Mouse (Mus musculus) c-Kit-positive CD71-negative TER-119-negative erythroid progenitor cells, embryonic 14.5 days (primary cell): ENCODE measurements at regions not wholly inside any gene's neighbourhood (a gene's known extent, or its start where the extent isn't known, plus 50 kb on each side); places are given as distances from the start of the nearest gene placed in this dataset.

Experiments
- DNase-seq: peaks from one replicate; pipeline ENCODE4 v3.0.0-alpha.2; 2013; ENCODE audit warnings: low read depth

- no peak for DNase-seq
Observed at GRCm38 (mm10) chr4:81966054-81966623, 523.5 kb upstream of the Mpdz start.

- DNase-seq = no peak
Observed at GRCm38 (mm10) chr4:81963112-81963511, 520.5 kb upstream of the Mpdz start.

- DNase-seq = no peak
Observed at GRCm38 (mm10) chr4:81962586-81962985, 520.0 kb upstream of the Mpdz start.

DNA sequence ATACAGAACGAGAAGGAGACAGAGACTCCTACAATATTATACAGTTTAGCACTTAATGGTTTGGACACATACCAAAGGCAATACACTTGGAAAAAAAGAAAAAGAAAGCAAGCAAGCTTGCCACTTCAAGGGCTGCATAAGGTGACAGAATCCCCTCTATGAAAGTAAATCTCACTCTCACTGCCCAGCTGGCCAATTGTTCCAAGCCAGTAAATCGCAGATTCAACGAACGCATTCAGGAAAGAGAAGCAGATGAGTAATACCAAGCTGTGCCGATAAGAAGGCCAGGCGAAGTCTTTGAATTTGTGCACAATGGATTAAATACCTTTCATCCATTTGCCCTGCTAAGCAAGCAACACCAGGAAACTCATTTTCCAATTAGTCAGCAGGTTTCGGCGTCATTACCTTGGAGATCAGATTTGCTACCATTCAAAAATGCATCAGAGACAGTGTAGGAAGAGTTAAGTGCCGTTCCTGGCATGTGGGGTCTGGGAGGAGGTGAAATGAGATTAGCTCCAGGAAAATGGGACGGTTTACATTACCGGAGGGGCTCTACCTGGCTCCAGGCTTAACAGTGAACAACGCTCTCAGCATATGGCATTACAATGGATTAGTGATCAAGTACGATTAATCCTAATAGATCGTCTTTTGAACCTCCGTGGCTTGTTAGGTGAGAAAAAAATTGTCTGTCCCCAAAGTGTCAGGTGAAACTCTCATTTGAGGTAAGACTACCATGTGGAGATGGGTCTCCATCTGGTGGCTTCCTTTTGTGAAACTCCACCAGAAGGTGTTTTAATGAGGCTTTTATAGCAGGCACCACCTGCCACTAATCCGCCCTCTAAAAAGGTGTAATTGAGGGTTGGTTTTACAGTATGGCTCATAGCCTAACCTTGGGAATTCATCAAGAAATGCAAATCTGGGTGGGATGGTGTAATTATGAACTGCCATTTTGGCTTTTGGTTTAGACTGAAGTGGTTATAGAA lies 518.2 kb upstream of the Mpdz start:
- no peak for DNase-seq

- no peak for DNase-seq
Observed at GRCm38 (mm10) chr4:81956926-81957694, 514.5 kb upstream of the Mpdz start.

- DNase-seq = no peak
Observed at GRCm38 (mm10) chr4:81953023-81953422, 510.4 kb upstream of the Mpdz start.

DNA sequence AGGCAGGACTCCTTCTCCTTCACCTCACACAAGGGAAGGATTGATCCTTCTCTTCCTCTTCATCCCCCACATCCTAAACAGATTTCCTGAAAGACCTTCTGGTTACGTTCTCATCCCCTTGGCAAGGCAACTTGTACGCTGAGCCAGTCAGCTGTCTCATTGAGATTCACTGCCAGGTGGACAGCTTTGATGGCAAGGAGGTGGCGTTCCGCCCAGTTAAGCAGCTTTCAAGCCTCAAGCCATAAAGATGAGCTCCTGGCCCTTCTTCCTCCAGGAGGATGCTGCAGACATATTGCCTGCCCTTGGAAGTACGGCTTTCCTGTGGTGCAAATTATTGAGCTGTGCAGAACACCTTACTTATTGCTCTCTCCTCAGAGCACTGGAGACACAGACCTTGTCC lies 494.8 kb upstream of the Mpdz start:
- DNase-seq = no peak

- no peak for DNase-seq
Observed at GRCm38 (mm10) chr4:81930956-81931355, 488.3 kb upstream of the Mpdz start.

DNA sequence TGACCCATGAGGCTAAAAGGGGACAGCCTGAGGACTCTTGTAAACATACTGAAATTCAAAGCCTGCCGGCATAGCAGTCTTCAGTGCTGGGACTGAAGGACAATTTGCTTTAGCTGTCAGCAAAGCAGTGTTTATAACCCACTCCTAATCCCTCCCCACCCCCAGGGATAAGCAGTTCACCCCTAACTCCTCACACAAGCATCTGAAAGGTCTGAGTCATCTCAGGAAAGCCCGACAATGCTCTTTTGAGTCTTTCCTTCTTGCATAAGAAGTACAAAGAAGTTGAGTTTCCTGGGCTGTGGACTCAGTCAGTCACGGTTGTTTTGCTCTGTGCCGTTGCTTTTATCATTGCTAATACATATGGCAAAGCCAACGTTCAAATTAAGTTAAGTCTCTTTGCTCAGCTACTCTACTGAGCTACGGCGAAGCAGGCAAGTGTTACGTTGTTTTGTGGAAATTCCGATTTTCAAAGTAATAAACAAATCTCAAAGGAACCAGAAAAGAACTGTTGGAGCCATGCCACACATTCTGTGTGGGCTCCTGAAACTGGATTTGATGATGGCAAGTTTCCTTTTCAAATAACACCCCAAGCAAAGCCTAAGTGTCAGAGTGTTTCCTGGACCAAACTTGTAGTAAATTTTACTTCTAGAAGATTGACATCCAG lies 486.1 kb upstream of the Mpdz start:
- DNase-seq = no peak

DNA sequence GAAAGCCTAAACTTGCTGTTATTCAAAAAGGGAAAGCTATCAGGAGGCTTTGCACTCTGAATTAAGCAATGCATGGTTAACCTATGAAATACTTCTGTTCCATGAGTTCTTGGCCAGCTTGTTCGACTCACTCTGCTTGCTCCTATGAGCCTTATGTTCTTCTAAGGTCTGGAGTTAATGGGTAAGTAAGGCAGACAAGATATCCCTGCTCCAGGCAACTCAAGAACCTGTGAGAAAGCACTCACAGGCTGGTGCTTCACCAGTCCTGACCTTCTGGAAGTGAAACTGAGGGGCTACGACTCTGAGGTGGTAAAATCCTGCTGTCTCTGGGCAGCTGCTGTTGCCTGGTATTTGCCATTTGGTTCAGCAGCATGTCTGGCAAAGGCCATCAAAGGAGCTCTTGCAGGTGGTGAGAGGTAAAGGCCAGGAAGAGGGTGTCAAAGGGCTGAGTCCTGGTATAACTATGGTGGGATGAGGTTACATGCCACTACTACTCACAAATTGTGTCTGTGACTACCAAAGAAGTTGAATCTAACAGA lies 484.6 kb upstream of the Mpdz start:
- no peak for DNase-seq

DNA sequence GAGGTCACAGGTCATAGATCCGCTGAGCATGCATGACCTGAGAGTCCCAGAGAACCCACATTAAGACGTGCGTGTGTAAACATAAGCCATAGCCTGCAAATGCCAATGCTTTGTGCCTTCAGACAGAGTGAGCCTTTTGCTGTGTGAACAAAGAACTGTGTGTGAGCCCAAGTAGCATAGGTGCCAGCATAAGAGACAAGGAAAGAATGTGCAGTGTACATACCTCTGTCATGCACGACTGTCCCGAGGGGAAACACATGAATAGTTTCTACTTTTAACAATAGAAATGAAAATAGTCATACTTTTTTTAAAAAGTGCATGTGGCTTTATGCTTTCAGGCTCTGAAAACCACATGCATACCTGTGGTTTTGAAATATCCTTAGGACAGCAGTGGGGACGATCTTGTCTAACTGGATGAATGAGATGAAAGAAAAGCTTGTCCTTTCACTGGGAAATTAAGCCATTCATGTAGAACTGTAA lies 484.1 kb upstream of the Mpdz start:
- no peak for DNase-seq

DNA sequence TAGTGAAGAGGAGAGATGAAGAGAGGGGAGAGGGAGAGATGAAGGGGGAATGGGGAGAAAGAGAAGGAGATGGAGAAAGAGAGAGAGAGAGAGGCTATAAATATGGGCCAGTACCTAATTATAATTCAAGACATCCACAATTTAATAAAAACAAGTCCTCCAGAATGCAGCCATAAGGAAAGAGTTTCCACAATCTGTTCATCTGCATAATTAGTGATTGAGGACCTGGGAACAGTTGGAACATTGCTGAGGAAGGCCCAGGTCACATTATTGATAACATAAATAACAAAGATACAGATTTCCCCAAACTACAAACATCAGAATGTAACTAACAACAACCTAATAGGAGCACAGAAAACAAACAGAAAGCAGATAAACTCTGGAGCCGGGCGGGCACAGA lies 483.0 kb upstream of the Mpdz start:
- DNase-seq = no peak

- DNase-seq = no peak
Observed at GRCm38 (mm10) chr4:81924120-81924519, 481.5 kb upstream of the Mpdz start.

GRCm38 (mm10) chr4:81922876-81923275 lies 480.3 kb upstream of the Mpdz start:
- no peak for DNase-seq

DNA sequence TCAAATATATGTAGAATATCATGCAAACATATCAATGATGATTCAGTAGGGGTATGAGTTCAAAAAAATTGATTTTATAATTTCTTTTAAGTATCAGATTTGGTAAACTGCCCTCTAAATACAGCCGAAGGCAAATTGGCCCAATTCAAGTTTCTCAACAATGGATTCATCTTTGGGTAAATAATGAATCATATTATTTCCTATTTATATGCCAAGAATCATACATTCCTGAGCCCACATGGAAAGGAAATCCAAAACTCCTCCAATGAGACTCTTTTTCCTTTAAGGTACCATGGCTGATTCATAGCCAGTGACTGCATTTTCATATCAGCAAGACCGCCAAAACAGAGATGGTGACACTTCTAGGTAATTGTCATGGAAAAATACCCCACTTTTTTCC lies 472.4 kb upstream of the Mpdz start:
- no peak for DNase-seq

- DNase-seq = no peak
Observed at GRCm38 (mm10) chr4:81913296-81913695, 470.7 kb upstream of the Mpdz start.

DNA sequence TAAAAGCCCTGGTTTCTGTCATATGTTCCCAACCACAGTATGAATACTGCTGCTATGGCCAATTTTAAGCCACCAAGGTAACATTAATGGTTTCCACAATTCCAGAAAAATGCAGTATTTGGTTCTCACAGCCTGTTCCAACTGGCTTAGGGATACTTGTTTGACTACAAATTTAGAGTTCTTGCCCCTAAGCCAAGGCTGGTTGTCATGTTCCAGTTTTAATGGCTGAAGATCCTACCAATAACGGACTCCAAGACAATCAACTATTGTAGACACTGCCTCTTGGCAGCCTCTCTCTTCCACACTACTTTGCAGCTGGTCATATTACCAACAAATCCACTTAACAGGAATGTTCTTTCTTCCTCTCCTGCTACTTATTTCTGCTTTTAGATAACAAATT lies 470.0 kb upstream of the Mpdz start:
- no peak for DNase-seq

DNA sequence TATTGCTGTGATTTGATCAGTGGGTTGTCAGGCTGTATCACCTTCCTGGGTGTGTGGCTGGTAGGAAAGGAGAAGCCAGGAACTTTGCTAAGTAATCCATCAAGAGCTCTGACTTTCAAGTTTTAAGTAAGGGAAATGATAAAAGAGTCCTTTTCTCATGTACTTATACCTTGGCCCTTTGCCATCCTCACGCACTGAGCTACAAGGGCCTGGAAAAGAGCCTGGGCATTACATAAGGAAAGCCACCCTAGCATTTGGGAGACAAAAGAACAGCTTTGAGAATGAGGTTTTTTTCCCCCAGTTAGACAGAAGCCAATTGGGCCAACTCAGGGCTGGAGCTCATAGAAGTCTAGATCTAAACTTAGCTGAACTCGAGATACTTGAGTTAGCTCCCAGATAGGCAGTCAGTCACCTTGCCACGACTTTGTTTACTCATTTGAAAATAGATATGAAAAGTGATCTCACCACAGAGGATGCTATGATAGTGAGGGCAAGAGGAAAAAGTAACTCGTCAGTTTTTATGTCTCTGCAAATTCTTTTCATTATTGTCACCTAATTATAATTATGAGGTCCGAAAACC lies 457.4 kb upstream of the Mpdz start:
- DNase-seq = no peak

DNA sequence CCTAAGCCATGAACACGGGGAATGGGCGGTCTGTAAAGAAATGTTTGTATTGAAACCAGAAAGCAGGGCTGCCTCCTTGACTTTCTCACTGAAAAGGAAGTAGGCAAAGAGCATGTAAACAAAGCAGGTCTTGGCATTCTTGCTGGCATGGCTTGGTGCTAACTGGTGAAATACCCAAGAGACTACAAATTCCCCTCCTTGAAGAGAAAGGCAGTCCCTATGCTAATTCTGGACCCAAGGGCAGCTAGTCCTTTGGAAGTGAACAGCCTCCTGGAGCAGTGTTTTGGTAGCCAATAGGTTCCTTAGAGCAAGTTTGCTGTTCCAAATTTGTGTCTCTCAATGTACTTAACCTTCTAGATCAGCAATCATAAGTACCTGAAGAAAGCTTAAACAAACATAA lies 456.0 kb upstream of the Mpdz start:
- no peak for DNase-seq

DNA sequence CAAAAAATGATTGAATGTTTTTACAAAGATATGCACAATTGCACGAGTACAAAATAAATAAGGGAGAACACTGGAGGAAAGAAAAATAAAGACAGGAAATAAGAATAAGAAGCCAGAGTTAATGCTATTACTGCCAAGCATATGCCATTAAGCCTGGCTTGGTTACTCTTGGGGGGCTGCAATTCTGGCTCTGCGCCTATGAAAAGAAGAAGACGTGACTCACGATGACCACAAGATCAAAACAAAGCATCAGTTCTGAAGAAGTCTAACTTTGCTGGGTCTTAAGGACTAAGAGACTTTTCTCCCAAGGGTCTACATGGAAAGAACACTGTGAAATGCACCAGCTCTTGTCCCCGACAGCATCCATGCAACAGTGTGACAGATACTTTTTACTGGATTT lies 454.8 kb upstream of the Mpdz start:
- no peak for DNase-seq

DNA sequence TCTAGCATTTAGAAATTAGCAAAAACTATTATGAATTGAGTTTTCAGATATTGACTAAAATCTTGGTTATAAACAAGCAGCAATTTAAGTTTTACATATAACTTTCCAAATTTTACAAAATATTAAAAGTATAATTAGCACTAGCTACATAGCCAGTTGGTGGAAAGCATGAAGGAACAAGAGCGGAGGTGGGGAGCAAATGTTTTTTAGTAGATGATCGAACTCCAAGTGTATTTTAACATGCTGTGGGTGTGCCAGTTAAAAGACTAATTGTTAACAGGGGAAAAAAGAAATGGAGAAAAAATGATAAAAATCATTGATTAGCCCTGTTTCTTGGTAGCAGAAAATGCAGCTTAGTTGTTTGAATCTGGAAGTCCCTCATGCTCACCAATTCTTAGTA lies 426.3 kb upstream of the Mpdz start:
- DNase-seq = no peak
